Mouse (Mus musculus): ENCODE measurements at regions not wholly inside any gene's neighbourhood (a gene's known extent, or its start where the extent isn't known, plus 50 kb on each side); places are given as distances from the start of the nearest gene placed in this dataset.

- 88% methylated on average over 10 of the region's 10 CpGs for WGBS
- H3K4me1 ChIP-seq (replicated peaks; ENCODE audit: control insufficient read depth, insufficient read depth, low read length) = no peaks in the 10 kb centered on the region
- no peak for ATAC-seq (ENCODE audit: low FRiP score)
Observed at GRCm38 (mm10) chr2:68799993-68800740, 61.1 kb upstream of the Cers6 start.

GRCm38 (mm10) chr2:68804117-68804516, 57.1 kb upstream of the Cers6 start:
- Histone ChIP-seq H3K4me3 (ENCODE audit: low read depth, low read length) (no peak overlapping the region), H3K4me2 (replicated peaks; ENCODE audit: low read depth, low read length) (no peak overlapping the region), H3K36me3 (ENCODE audit: control insufficient read depth, insufficient read depth, low read length) (no peaks in the 10 kb centered on the region), H3K27ac (ENCODE audit: low read depth, low read length) (no peak overlapping the region), H3K4me1 (replicated peaks; ENCODE audit: control insufficient read depth, insufficient read depth, low read length) (0 out of 2 replicates have a peak, but pooled peaks cover 5% of the 10 kb centered on the region), H3K27me3 (ENCODE audit: control insufficient read depth, insufficient read depth, low read length) (no peaks in the 10 kb centered on the region), H3K9ac (ENCODE audit: low read depth, low read length) (no peak overlapping the region), H3K9me3 (ENCODE audit: control insufficient read depth, low read length) (no peaks in the 10 kb centered on the region)
- WGBS = 92% methylated on average over 6 of the region's 6 CpGs
- ATAC-seq (ENCODE audit: low FRiP score) = no peak
- no peak for DNase-seq (ENCODE audit: low spot score)

More at GRCm38 (mm10) chr2:68799993-68800740, 61.1 kb upstream of the Cers6 start:
- DNase-seq (ENCODE audit: low spot score) = no peak
- no peak overlapping the region for H3K4me3 ChIP-seq (ENCODE audit: low read depth, low read length)
- no peak overlapping the region for H3K9ac ChIP-seq (ENCODE audit: low read depth, low read length)
- H3K27ac ChIP-seq (ENCODE audit: low read depth, low read length) = no peak overlapping the region
- H3K4me2 ChIP-seq (replicated peaks; ENCODE audit: low read depth, low read length) = no peak overlapping the region
- H3K36me3 ChIP-seq (ENCODE audit: control insufficient read depth, insufficient read depth, low read length) = no peaks in the 10 kb centered on the region
- no peaks in the 10 kb centered on the region for H3K9me3 ChIP-seq (ENCODE audit: control insufficient read depth, low read length)
- H3K27me3 ChIP-seq (ENCODE audit: control insufficient read depth, insufficient read depth, low read length) = no peaks in the 10 kb centered on the region

- Histone ChIP-seq H3K9ac (ENCODE audit: low read depth, low read length) (no peak overlapping the region), H3K4me2 (replicated peaks; ENCODE audit: low read depth, low read length) (no peak overlapping the region), H3K9me3 (ENCODE audit: control insufficient read depth, low read length) (no peaks in the 10 kb centered on the region), H3K4me1 (replicated peaks; ENCODE audit: control insufficient read depth, insufficient read depth, low read length) (0 out of 2 replicates have a peak, but pooled peaks cover 5% of the 10 kb centered on the region), H3K36me3 (ENCODE audit: control insufficient read depth, insufficient read depth, low read length) (no peaks in the 10 kb centered on the region), H3K27me3 (ENCODE audit: control insufficient read depth, insufficient read depth, low read length) (no peaks in the 10 kb centered on the region), H3K27ac (ENCODE audit: low read depth, low read length) (no peak overlapping the region), H3K4me3 (ENCODE audit: low read depth, low read length) (no peak overlapping the region)
- DNase-seq (ENCODE audit: low spot score) (peak; percentile 33), ATAC-seq (ENCODE audit: low FRiP score) (peak; percentile 76)
- WGBS = 31% methylated on average over 3 of the region's 3 CpGs
Observed at GRCm38 (mm10) chr2:68805866-68806265, 55.4 kb upstream of the Cers6 start.

GRCm38 (mm10) chr2:68806311-68806895, 54.8 kb upstream of the Cers6 start:
- ATAC-seq (ENCODE audit: low FRiP score) = no peak
- Histone ChIP-seq H3K9ac (ENCODE audit: low read depth, low read length) (no peak overlapping the region), H3K36me3 (ENCODE audit: control insufficient read depth, insufficient read depth, low read length) (no peaks in the 10 kb centered on the region), H3K4me3 (ENCODE audit: low read depth, low read length) (no peak overlapping the region), H3K4me2 (replicated peaks; ENCODE audit: low read depth, low read length) (no peak overlapping the region), H3K27me3 (ENCODE audit: control insufficient read depth, insufficient read depth, low read length) (no peaks in the 10 kb centered on the region), H3K9me3 (ENCODE audit: control insufficient read depth, low read length) (no peaks in the 10 kb centered on the region), H3K27ac (ENCODE audit: low read depth, low read length) (no peak overlapping the region), H3K4me1 (replicated peaks; ENCODE audit: control insufficient read depth, insufficient read depth, low read length) (0 out of 2 replicates have a peak, but pooled peaks cover 5% of the 10 kb centered on the region)
- no peak for DNase-seq (ENCODE audit: low spot score)
- WGBS = 54% methylated on average over 10 of the region's 10 CpGs
